Mouse (Mus musculus) B cell, adult 62 days (primary cell): ENCODE data around the gene Serpinb3a. TPM values are rescaled to one million over a fixed set of nuclear protein-coding genes. Genes with fewer than 3 reads are reported as not detected.

Experiments used
- total RNA-seq: library from RNA; stranded (reverse); gene quantifications from 4 replicates; pipeline ENCODE4 v1.2.4, GENCODE M21; 2023

The Serpinb3a gene
- not detected in 4 replicates for total RNA-seq

DNA sequence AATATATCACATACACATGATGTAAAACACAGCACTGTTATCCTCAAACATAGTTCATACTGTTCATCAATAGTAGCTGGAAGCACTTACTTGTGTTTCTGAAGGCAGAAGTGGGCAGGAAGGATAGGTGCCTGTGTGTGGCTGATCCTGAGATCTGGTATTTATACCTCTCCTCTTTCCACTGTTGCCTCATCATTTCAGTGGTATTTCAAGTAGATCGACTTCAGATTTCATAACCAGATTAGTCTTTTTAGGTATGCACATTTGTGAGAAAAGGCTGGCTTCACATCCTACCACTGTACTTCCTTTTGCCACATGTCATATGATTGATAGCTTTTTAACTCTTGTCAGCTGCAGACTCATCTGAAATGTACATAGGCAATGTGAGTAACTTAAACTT is at the start of gene Serpinb3a:
TSS of gene Serpinb3a (minus strand) at position 101 of the 400 bp plus-strand sequence.

DNA sequence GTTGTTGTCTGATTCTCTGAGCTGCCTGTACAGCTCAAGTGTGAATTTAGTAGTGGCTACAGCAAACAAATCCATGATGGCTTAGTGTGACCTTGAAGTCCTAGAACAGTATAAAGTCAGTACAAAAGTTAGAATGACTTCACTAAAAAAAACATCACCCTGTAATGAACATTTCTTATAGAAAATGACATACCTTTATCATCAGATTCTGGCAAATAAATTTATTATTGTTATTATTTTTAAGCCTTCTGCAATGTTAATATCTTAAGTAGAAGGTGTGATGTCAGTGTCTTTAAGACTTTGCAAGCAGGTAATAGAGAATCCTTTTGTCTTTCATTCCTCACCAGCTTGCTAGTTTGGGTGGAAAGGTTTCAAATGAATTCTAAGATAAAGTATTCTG is 31.3 kb upstream of the Serpinb3a start, which contains the start of gene Serpinb3d:
TSS of gene Serpinb3d (minus strand) at position 101 of the 400 bp plus-strand sequence.

Other genes starting within 250 kb of the Serpinb3a start
- gene Serpinb5, start 191.1 kb downstream of the Serpinb3a start, total RNA-seq, result not detected in 4 replicates
- not detected in 4 replicates for gene Serpinb12, start 117.9 kb downstream of the Serpinb3a start, total RNA-seq
- not detected in 4 replicates for gene Serpinb13, start 71.3 kb downstream of the Serpinb3a start, total RNA-seq
- gene Serpinb3d, start 31.2 kb upstream of the Serpinb3a start, total RNA-seq, result not detected in 4 replicates
- gene Serpinb3b, start 226.1 kb upstream of the Serpinb3a start, total RNA-seq, result not detected in 4 replicates
- gene Serpinb3c, start 226.1 kb upstream of the Serpinb3a start, total RNA-seq, result not detected in 4 replicates